Mouse (Mus musculus): ENCODE data around the gene Rbak. TPM values are rescaled to one million over a fixed set of nuclear protein-coding genes. Genes with fewer than 3 reads are reported as not detected.
"Not testable (repeated sequence)": the region's sequence is repeated elsewhere in the genome, so short reads cannot be mapped to it uniquely, and the experiment has no call there.

Gene Rbak
- total RNA-seq, 2 experiments from 2014 or later: 2.4 to 2.9 TPM

DNA sequence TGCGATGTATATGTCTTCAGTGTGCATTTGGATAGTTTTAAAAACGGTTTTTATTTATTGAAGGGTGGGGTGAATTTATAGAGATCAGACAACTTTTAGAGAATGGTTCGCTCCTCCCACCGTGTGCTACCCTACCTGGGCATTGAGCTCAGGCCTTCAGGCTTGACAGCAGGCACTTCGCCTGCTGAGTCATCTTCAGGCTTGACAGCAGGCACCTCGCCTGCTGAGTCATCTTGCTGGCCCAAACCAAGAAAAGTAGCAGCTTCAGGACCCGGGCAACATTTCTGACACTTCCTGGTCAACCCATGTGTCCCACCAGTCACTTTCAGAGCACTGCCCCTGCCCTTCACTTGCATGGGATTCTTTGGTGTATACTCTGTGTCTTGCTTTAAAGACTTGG is 45.5 kb downstream of the Rbak start:
- no peak for DNase-seq (ENCODE audit: low spot score)

DNA sequence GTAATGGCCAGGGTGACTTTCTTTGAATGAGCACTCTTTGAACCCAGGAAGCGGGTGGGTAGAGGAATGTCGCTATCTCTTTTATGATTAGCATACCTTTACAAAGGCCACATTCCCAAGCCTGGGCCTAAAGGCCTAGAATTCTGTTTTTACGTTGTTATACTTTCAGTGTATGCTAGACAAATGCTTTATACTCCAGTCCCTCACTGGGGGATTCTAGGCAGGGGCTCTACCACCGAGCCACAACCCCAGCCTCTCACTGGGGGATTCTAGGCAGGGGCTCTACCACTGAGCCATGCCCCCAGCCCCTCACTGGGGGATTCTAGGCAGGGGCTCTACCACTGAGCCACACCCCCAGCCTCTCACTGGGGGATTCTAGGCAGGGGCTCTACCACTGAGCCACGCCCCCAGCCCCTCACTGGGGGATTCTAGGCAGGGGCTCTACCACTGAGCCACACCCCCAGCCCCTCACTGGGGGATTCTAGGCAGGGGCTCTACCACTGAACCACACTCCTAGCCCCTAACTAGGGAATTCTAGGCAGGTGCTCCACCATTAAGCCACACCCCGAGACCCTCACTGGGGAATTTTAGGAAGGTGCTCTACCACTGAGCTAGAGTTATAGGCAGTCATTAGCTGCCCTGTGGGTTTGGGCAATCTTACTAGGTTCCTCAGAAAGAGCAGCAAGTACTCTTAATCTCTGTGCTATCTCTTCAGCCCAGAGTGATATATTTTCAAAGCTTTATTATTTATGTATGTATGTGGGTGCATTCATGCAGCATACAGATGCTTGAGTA is 46.2 kb downstream of the Rbak start:
- not testable (repeated sequence) for DNase-seq (ENCODE audit: low spot score)

- DNase-seq (ENCODE audit: low spot score): no peak
These were observed 47.5 kb downstream of the Rbak start for GRCm38 (mm10) chr5:143132935-143133514.

- DNase-seq (ENCODE audit: low spot score): no peak
These were observed 50.2 kb downstream of the Rbak start for GRCm38 (mm10) chr5:143130342-143130741.

- no peak for DNase-seq (ENCODE audit: low spot score)
These were observed 51.5 kb downstream of the Rbak start for GRCm38 (mm10) chr5:143129101-143129500.

GRCm38 (mm10) chr5:143127837-143128236 is 52.7 kb downstream of the Rbak start:
- DNase-seq (ENCODE audit: low spot score): no peak

DNA sequence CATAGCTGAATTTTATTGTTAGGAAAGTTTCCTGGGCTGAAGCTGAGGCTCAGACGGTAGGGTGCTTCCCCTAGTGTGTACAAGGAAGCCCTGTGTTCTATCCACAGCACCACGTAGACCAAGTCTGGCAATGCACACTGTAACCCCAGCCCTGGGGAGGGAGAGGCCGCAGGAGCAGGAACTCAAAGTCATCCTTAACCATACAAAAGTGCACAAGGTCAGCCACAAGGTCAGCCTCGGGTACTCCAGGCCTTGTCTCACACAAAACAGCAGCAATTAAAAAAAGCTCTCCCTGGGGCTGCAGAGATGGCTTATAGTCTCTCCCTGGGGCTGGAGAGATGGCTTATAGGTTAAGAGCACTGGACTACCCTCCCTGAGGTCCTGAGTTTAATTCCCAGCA is 53.7 kb downstream of the Rbak start:
- no peak for DNase-seq (ENCODE audit: low spot score)

DNA sequence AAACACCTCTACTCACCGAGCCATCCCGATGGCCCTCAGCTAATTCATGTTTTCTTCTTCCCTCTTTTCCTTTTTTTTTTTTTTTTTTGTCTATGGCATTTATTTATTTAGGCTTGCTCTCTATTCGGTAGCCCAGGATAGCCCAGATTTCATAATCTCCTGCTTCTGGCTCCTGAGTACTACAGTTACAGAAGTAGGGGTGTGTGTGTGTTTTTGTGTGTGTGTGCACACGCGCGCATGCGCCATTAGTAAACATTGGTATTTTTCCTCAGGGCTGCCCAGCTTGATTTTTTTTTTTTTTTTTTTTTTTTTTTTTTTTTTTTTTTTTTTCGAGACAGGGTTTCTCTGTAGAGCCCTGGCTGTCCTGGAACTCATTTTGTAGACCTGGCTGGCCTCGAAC is 54.5 kb downstream of the Rbak start:
- no peak for DNase-seq (ENCODE audit: low spot score)

DNA sequence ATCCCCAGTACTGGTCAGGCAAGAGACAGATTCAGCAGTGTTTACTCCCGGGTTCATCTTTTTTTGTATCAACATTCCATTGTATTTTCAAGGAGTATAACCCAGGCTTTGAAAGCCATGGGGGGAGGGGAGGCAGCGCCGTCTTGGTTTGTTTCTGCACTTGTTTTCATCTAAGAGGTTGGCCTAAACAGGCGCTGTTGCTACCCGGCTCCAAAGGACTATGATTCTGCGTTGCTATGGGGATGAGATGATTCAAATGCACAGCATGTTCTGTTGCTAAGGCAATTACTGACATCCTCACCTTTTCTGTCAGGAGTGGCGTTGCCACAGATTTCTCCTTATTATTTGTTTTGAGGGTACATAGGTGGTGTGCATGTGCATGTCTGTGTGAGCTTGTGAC is 55.0 kb downstream of the Rbak start:
- no peak for DNase-seq (ENCODE audit: low spot score)

DNA sequence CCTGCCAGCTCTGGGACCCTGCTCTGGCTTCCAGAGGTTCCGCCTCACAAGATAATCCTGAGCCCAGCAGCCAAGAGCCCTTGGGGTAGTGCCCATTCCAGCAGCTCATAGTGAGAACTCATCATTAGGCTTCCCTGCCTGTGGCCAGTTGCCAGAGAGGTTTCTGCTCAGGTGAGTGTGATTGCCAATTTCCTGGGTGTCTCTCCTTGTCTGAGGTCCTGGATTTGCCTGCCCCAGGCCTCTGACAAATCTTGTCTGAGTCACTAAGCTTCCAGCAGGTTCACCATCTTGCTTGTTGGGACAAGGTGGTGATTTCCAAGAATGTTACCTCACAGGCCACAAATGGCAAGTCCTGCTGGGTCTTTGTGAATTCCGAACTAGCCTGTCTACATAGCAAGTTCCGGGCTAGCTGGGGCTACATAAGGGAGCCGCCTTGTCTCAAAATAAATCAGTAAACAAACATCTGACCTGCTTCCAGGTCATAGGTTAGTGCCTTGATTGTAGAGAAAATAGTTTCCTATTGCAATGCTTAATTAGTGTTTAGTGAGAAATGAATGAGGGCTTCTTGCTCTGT is 55.7 kb downstream of the Rbak start:
- no peak for DNase-seq (ENCODE audit: low spot score)

DNA sequence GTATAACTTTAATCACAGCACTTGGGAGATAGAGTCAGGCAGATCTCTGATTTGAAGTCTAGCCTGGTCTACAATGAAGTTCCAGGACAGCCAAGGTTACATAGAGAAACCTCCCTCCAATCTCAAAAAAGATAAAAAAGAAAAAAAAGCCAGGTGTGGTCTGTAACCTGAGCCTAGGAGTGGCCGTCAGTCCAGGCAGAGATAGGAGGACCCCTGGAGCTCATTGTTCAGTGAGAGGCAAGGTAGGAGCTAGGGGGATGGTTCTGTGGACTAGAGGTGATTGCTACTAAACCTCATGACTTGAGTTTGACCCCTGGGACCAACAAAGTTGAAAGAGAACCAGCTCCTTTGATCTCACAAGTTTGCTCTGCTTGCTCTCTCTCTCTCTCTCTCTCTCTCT is 57.9 kb downstream of the Rbak start:
- no peak for DNase-seq (ENCODE audit: low spot score)

Small RNA genes within 50 kb of the gene (microRNA-seq; reads per million reads assigned to microRNA genes)
- not detected for gene Gm44405

Other genes with a start within 250 kb of the Rbak start
- 1 to 10 TPM; 3.7 to 8.5 TPM for gene Fscn1, start 220.4 kb downstream of the Rbak start, total RNA-seq (2021)
- 10 to 100 TPM; 15.5 to 17.0 TPM for gene Rnf216, start 67.8 kb downstream of the Rbak start, total RNA-seq (2021)
- not detected for gene Olfr718-ps1, start 33.2 kb downstream of the Rbak start, total RNA-seq (2021)
- not detected for gene Spdye4b, start 242 bp upstream of the Rbak start, total RNA-seq (2021)
- gene Spdye4a, start 46.1 kb upstream of the Rbak start, total RNA-seq (2021): not detected
- 1 to 10 TPM; 6.7 to 7.7 TPM for gene Zfp12, start 54.4 kb upstream of the Rbak start, total RNA-seq (2021)
- gene Zfp316, start 89.2 kb upstream of the Rbak start, total RNA-seq (2021): 1 to 10 TPM; 3.0 to 4.6 TPM
- gene Zfp853, start 112.8 kb upstream of the Rbak start, total RNA-seq (2021): not detected
- 10 to 100 TPM; 10.5 to 12.6 TPM for gene E130309D02Rik, start 134.6 kb upstream of the Rbak start, total RNA-seq (2021)
- 10 to 100 TPM; 34.7 to 38.1 TPM for gene Zdhhc4, start 148.5 kb upstream of the Rbak start, total RNA-seq (2021)
- gene Grid2ip, start 176.6 kb upstream of the Rbak start, total RNA-seq (2021): not detected
- 10 to 100 TPM; 32.2 to 32.5 TPM for gene Kdelr2, start 223.1 kb upstream of the Rbak start, total RNA-seq (2021)

All from gastrocnemius, adult 18-20 months (tissue).